Mouse (Mus musculus) liver, adult 2 months (tissue): Measurements from ENCODE around the gene Psmd8.

Experiments
- CTCF ChIP-seq: fragments of 200-500 bp; IDR thresholded peaks from 2 replicates; pipeline ENCODE4 v1.5.1; 2011; ENCODE audit warnings: low read depth, low read length, control low read depth
- POLR2A ChIP-seq: fragments of 200-500 bp; IDR thresholded peaks from 2 replicates; pipeline ENCODE4 v1.6.1; 2011; ENCODE audit warnings: low read length, control low read depth; ENCODE audit not compliant: insufficient read depth; ENCODE audit errors: extremely low read depth

DNA sequence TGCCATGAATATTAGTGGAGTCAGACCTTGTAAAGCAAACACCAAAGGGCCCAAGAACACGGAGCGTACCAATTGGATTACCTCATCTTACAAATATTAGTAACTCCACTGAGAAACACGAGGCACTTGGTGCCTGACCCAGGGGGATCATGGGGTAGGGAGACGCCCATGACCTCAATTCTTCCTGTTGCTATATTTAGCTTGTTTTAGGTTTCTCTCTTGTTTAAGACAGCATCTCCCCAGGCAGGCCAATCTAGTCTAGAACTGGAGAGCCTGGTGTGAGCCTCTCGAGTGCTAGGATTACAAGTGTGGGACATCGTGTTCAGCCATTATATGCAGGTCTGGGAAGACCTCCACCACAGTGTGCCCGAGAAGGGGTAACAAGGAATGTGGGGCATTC is 1.2 kb downstream of the Psmd8 start:
- no peak for TF ChIP-seq CTCF
- TF ChIP-seq POLR2A, result no peak
